Mouse (Mus musculus) megakaryocyte-erythroid progenitor cell, adult 5-6 weeks (primary cell): ENCODE results near the gene Eef1a2. TPM values are rescaled to one million over a fixed set of nuclear protein-coding genes. Genes with fewer than 3 reads are reported as not detected.

ENCODE experiments used
- total RNA-seq, 2 experiments: library from RNA; stranded (forward) in 1 of 2; stranded (reverse) in 1 of 2; fragments of 200-1000, 215-1000 nt in 1 of 2; fragments of >200 nt in 1 of 2; fragmentation: Nextera tagmentation in 1 of 2; gene quantifications; 2 replicates each; pipeline ENCODE4 v1.2.3; 2014 to 2017

Eef1a2 gene
- total RNA-seq, 2 experiments from 2014 or later = not detected

Other genes with a start within 250 kb of the Eef1a2 start
- 58.9 and 67.4 TPM in 2 replicates for gene Ythdf1, start 236.1 kb downstream of the Eef1a2 start, total RNA-seq (2014; fragmentation: Nextera tagmentation)
- gene Ythdf1, start 236.1 kb downstream of the Eef1a2 start, total RNA-seq (2017) = 26.4 and 38.3 TPM in 2 replicates
- not detected in 2 replicates for gene Birc7, start 228.0 kb downstream of the Eef1a2 start, total RNA-seq (2014; fragmentation: Nextera tagmentation)
- gene Birc7, start 228.0 kb downstream of the Eef1a2 start, total RNA-seq (2017) = not detected in 2 replicates
- gene Nkain4, start 202.3 kb downstream of the Eef1a2 start, total RNA-seq (2014; fragmentation: Nextera tagmentation) = not detected in 2 replicates
- not detected in 2 replicates for gene Nkain4, start 202.3 kb downstream of the Eef1a2 start, total RNA-seq (2017)
- gene Arfgap1, start 189.8 kb downstream of the Eef1a2 start, total RNA-seq (2014; fragmentation: Nextera tagmentation) = 35.0 and 41.9 TPM in 2 replicates
- gene Arfgap1, start 189.8 kb downstream of the Eef1a2 start, total RNA-seq (2017) = 27.1 and 32.0 TPM in 2 replicates
- gene Col20a1, start 170.5 kb downstream of the Eef1a2 start, total RNA-seq (2014; fragmentation: Nextera tagmentation) = 0.79 TPM in 1 of 2 replicates, not detected in the other
- gene Col20a1, start 170.5 kb downstream of the Eef1a2 start, total RNA-seq (2017) = 0.38 and 0.42 TPM in 2 replicates
- not detected in 2 replicates for gene Chrna4, start 113.5 kb downstream of the Eef1a2 start, total RNA-seq (2014; fragmentation: Nextera tagmentation)
- not detected in 2 replicates for gene Chrna4, start 113.5 kb downstream of the Eef1a2 start, total RNA-seq (2017)
- gene Kcnq2, start 21.7 kb downstream of the Eef1a2 start, total RNA-seq (2014; fragmentation: Nextera tagmentation) = not detected in 2 replicates
- gene Kcnq2, start 21.7 kb downstream of the Eef1a2 start, total RNA-seq (2017) = not detected in 2 replicates
- 73.6 and 95.2 TPM in 2 replicates for gene Ppdpf, start 30.2 kb upstream of the Eef1a2 start, total RNA-seq (2014; fragmentation: Nextera tagmentation)
- gene Ppdpf, start 30.2 kb upstream of the Eef1a2 start, total RNA-seq (2017) = 67.4 and 68.6 TPM in 2 replicates
- not detected in 2 replicates for gene Ptk6, start 45.8 kb upstream of the Eef1a2 start, total RNA-seq (2014; fragmentation: Nextera tagmentation)
- not detected in 2 replicates for gene Ptk6, start 45.8 kb upstream of the Eef1a2 start, total RNA-seq (2017)
- gene Srms, start 56.2 kb upstream of the Eef1a2 start, total RNA-seq (2014; fragmentation: Nextera tagmentation) = not detected in 2 replicates
- gene Srms, start 56.2 kb upstream of the Eef1a2 start, total RNA-seq (2017) = not detected in 2 replicates
- not detected in 2 replicates for gene Fndc11, start 63.0 kb upstream of the Eef1a2 start, total RNA-seq (2014; fragmentation: Nextera tagmentation)
- not detected in 2 replicates for gene Fndc11, start 63.0 kb upstream of the Eef1a2 start, total RNA-seq (2017)
- 16.1 and 18.0 TPM in 2 replicates for gene Helz2, start 85.0 kb upstream of the Eef1a2 start, total RNA-seq (2014; fragmentation: Nextera tagmentation)
- gene Helz2, start 85.0 kb upstream of the Eef1a2 start, total RNA-seq (2017) = 4.9 and 5.4 TPM in 2 replicates
- 20.7 and 21.3 TPM in 2 replicates for gene Gmeb2, start 131.0 kb upstream of the Eef1a2 start, total RNA-seq (2014; fragmentation: Nextera tagmentation)
- gene Gmeb2, start 131.0 kb upstream of the Eef1a2 start, total RNA-seq (2017) = 8.5 and 9.4 TPM in 2 replicates
- not detected in 2 replicates for gene Stmn3, start 157.5 kb upstream of the Eef1a2 start, total RNA-seq (2014; fragmentation: Nextera tagmentation)
- not detected in 2 replicates for gene Stmn3, start 157.5 kb upstream of the Eef1a2 start, total RNA-seq (2017)
- 110 and 144 TPM in 2 replicates for gene Rtel1, start 162.7 kb upstream of the Eef1a2 start, total RNA-seq (2014; fragmentation: Nextera tagmentation)
- gene Rtel1, start 162.7 kb upstream of the Eef1a2 start, total RNA-seq (2017) = 45.6 and 78.9 TPM in 2 replicates
- 20.3 and 25.2 TPM in 2 replicates for gene Zgpat, start 207.9 kb upstream of the Eef1a2 start, total RNA-seq (2014; fragmentation: Nextera tagmentation)
- gene Zgpat, start 207.9 kb upstream of the Eef1a2 start, total RNA-seq (2017) = 26.2 and 45.0 TPM in 2 replicates
- 53.3 and 66.5 TPM in 2 replicates for gene Arfrp1, start 208.4 kb upstream of the Eef1a2 start, total RNA-seq (2014; fragmentation: Nextera tagmentation)
- 52.8 and 72.9 TPM in 2 replicates for gene Arfrp1, start 208.4 kb upstream of the Eef1a2 start, total RNA-seq (2017)
- 31.0 and 50.4 TPM in 2 replicates for gene Lime1, start 223.1 kb upstream of the Eef1a2 start, total RNA-seq (2014; fragmentation: Nextera tagmentation)
- 19.8 and 26.8 TPM in 2 replicates for gene Lime1, start 223.1 kb upstream of the Eef1a2 start, total RNA-seq (2017)